ENCODE assay signal across 24 mouse cellular contexts in the genomic region with DNA sequence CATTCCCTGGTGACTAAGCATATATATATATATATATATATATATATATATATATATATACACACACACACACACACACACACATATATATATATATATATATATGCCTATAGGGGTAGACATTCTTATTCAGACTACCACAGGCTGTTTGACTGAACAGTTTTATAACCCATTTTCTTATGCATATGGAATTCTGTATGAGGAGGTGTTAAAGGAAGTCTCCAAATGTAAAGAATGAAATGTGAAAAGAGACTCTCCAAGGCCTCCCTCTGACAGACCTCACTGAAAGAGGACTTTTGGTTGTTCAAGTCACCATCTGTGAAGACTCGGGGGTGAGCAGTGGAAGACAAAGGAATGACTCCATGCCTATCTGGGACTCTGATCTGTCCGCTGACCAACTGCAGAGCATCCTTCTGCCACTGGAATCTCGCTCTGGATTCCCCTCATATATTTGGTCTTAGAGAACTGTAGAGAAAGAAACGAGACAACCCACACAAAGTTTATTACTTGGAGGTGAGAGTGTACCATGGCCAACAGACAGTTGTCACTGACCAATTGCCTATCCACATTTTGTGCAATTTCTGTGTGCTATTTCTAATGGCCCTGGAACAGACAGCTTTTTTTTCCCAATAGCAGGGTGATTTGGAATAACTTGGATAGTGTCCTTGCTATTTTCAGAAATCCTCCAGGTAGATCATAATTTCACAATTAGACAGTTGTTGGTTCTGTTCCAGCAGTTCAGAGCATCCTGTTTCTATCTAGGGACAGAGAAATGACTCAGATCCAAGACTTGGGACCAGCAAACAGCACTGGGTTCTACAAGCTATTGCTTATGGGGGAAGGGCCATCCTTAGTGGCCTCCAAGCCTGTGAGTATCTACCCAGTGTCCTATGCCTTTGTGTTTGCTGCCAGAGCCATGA. TPM values are rescaled to one million over a fixed set of nuclear protein-coding genes. Genes with fewer than 3 reads are reported as not detected.
A peak's percentile ranks its signal among the peaks of the same experiment; 100 is the strongest.
DNase-seq lines count a peak whose midpoint lies in the region; ATAC-seq and TF ChIP-seq lines count a peak whose summit lies in the region.
"Had no signal": no experiment of that assay in that cellular context is flagged by ENCODE, and none has a peak within 500 bp of the region (broad histone marks: within the 10 kb centered on the region; RNA-seq: fewer than 3 reads in every experiment).

No protein-coding gene starts in this region.

- H3K4me1 ChIP-seq in liver, adult 2 months (ENCODE audit: control insufficient read depth, insufficient read depth, low read length): peaks cover 19% of the 10 kb centered on the region
- no peaks in the 10 kb centered on the region for H3K4me1 ChIP-seq in liver, embryonic 12.5 days
- no peaks in the 10 kb centered on the region for H3K4me1 ChIP-seq in intestine, embryonic 16.5 days (ENCODE audit: control insufficient read depth, insufficient read depth, low read length)
- H3K4me1 ChIP-seq: heart, embryonic 15.5 days; intestine, embryonic 15.5 days; limb, embryonic 15.5 days; liver, embryonic 15.5 days; neural tube, embryonic 12.5 days; stomach, embryonic 15.5 days had no signal

- H3K4me3 ChIP-seq in liver, adult 2 months (ENCODE audit: insufficient read depth, low read depth, low read length): no peak overlapping the region
- no peak overlapping the region for H3K4me3 ChIP-seq in liver, embryonic 12.5 days
- no peak overlapping the region for H3K4me3 ChIP-seq in intestine, embryonic 16.5 days (ENCODE audit: low read length)
- H3K4me3 ChIP-seq: erythroblast, embryonic 14.5 days; heart, embryonic 15.5 days; intestine, embryonic 15.5 days; limb, embryonic 15.5 days; liver, embryonic 15.5 days; neural tube, embryonic 12.5 days; stomach, embryonic 15.5 days had no signal

- peak; percentile 94 for ATAC-seq in frontal cortex, adult (ENCODE audit: low TSS enrichment)
- no peak for ATAC-seq in liver, embryonic 12.5 days
- ATAC-seq in intestine, embryonic 16.5 days: no peak
- ATAC-seq: intestine, embryonic 15.5 days had no signal

- no peaks in the 10 kb centered on the region for H3K36me3 ChIP-seq in liver, adult 2 months (ENCODE audit: control insufficient read depth, insufficient read depth, low read length)
- no peaks in the 10 kb centered on the region for H3K36me3 ChIP-seq in liver, embryonic 12.5 days
- no peaks in the 10 kb centered on the region for H3K36me3 ChIP-seq in intestine, embryonic 16.5 days (ENCODE audit: control insufficient read depth, insufficient read depth, low read length)
- H3K36me3 ChIP-seq: G1E; heart, embryonic 15.5 days; intestine, embryonic 15.5 days; limb, embryonic 15.5 days; liver, embryonic 15.5 days; neural tube, embryonic 12.5 days; stomach, embryonic 15.5 days had no signal

- no peak for TF ChIP-seq CTCF in liver, adult 2 months (IDR thresholded peaks at IDR 0.05; ENCODE audit: low read depth, low read length)

- H3K4me2 ChIP-seq in liver, embryonic 12.5 days: no peak overlapping the region
- no peak overlapping the region for H3K4me2 ChIP-seq in intestine, embryonic 16.5 days (ENCODE audit: low read depth, low read length)
- H3K4me2 ChIP-seq: heart, embryonic 15.5 days; intestine, embryonic 15.5 days; limb, embryonic 15.5 days; liver, embryonic 15.5 days; lung, embryonic 14.5 days; midbrain, embryonic 11.5 days; neural tube, embryonic 12.5 days; stomach, embryonic 15.5 days had no signal

- no peak for TF ChIP-seq POLR2A in liver, adult 2 months (IDR thresholded peaks at IDR 0.05; ENCODE audit: extremely low read depth, insufficient read depth, low read length)

- H3K27ac ChIP-seq in liver, adult 2 months (replicated peaks; ENCODE audit: insufficient read depth, low read depth, low read length): peak overlapping the region; percentile 31; the same call in 1 of the 2 replicates
- H3K27ac ChIP-seq in liver, embryonic 12.5 days: no peak overlapping the region
- no peak overlapping the region for H3K27ac ChIP-seq in intestine, embryonic 16.5 days (ENCODE audit: low read length)
- H3K27ac ChIP-seq: heart, embryonic 15.5 days; hindbrain, postnatal 0 days; intestine, embryonic 15.5 days; limb, embryonic 15.5 days; liver, embryonic 15.5 days; neural tube, embryonic 12.5 days; stomach, embryonic 15.5 days had no signal

- H3K79me2 ChIP-seq in liver, adult 2 months (ENCODE audit: control insufficient read depth, insufficient read depth, low read length): no peaks in the 10 kb centered on the region

- 74% methylated on average over 4 of the region's 4 CpGs for WGBS in liver, adult 2 months
- WGBS in liver, embryonic 12.5 days (ENCODE audit: insufficient replicate concordance): 56% methylated on average over 4 of the region's 4 CpGs
- WGBS in intestine, embryonic 16.5 days: 73% methylated on average over 4 of the region's 4 CpGs

- DNase-seq in frontal cortex, postnatal 25 days (ENCODE audit: low spot score in 2 of 2): no peak
- DNase-seq in liver, adult 2 months (ENCODE audit: extremely low read depth, low read depth, low spot score): peak; percentile 69
- peak; percentile 21 for DNase-seq in cerebellum, adult 8-10 months
- DNase-seq in cerebellum, postnatal 25 days: peak; percentile 25 to 56
- no peak for DNase-seq in spleen, postnatal 14 days (ENCODE audit: low spot score in 2 of 2)
- DNase-seq: adrenal gland, adult 8-10 months; gastrocnemius, postnatal 10 days; lung, embryonic 14.5 days; lung, postnatal 14 days had no signal

- no peak overlapping the region for H3K9ac ChIP-seq in liver, adult 2 months (ENCODE audit: low read depth, low read length)
- no peak overlapping the region for H3K9ac ChIP-seq in liver, embryonic 12.5 days
- H3K9ac ChIP-seq in intestine, embryonic 16.5 days (ENCODE audit: low read depth, low read length): no peak overlapping the region
- H3K9ac ChIP-seq: heart, embryonic 15.5 days; intestine, embryonic 15.5 days; limb, embryonic 15.5 days; liver, embryonic 15.5 days; lung, embryonic 14.5 days; neural tube, embryonic 12.5 days; stomach, embryonic 15.5 days had no signal

- no peaks in the 10 kb centered on the region for H3K27me3 ChIP-seq in liver, adult 2 months (ENCODE audit: control insufficient read depth, insufficient read depth, low read length)
- no peaks in the 10 kb centered on the region for H3K27me3 ChIP-seq in liver, embryonic 12.5 days (replicated peaks)
- no peaks in the 10 kb centered on the region for H3K27me3 ChIP-seq in intestine, embryonic 16.5 days (replicated peaks; ENCODE audit: control insufficient read depth, insufficient read depth, low read length)
- H3K27me3 ChIP-seq: intestine, embryonic 15.5 days; limb, embryonic 15.5 days; liver, embryonic 15.5 days; neural tube, embryonic 12.5 days; stomach, embryonic 15.5 days had no signal

- H3K9me3 ChIP-seq in liver, embryonic 12.5 days (replicated peaks): no peaks in the 10 kb centered on the region
- no peaks in the 10 kb centered on the region for H3K9me3 ChIP-seq in intestine, embryonic 16.5 days (ENCODE audit: control insufficient read depth, low read length)
- H3K9me3 ChIP-seq: G1E; heart, embryonic 15.5 days; intestine, embryonic 15.5 days; limb, embryonic 15.5 days; liver, embryonic 15.5 days; neural tube, embryonic 12.5 days; stomach, embryonic 15.5 days had no signal

RNA-seq across cellular contexts. Expression of a gene that starts 28.8 kb away (rescaled TPM):
- total RNA-seq in liver, adult 2 months (2014; rRNA removed): 0.13 TPM in 1 of 2 replicates, not detected in the other
- polyA plus RNA-seq in liver, adult 2 months (2012; rRNA removed): 0.05 TPM in 2 replicates
- polyA plus RNA-seq in liver, embryonic 12.5 days (2016; fragmentation: Nextera tagmentation; extraction: Ambion mirVana): 0.12 and 0.19 TPM in 2 replicates
- 2.2 and 2.7 TPM in 2 replicates for polyA plus RNA-seq in intestine, embryonic 16.5 days (2015; fragmentation: Nextera tagmentation; extraction: Ambion mirVana)
- total RNA-seq: G1E; layer of hippocampus, postnatal 36 days; megakaryocyte, adult 5-6 weeks had no signal
- polyA plus RNA-seq: erythroblast, embryonic 14.5 days; G1E had no signal

RNA-seq across cellular contexts. Expression of a gene that starts 58.2 kb away (rescaled TPM):
- total RNA-seq in liver, adult 2 months (2014; rRNA removed): 103 and 119 TPM in 2 replicates
- 66.4 and 73.2 TPM in 2 replicates for polyA plus RNA-seq in liver, adult 2 months (2012; rRNA removed)
- polyA plus RNA-seq in liver, embryonic 12.5 days (2016; fragmentation: Nextera tagmentation; extraction: Ambion mirVana): 10.7 and 13.7 TPM in 2 replicates
- 27.1 and 29.4 TPM in 2 replicates for polyA plus RNA-seq in intestine, embryonic 16.5 days (2015; fragmentation: Nextera tagmentation; extraction: Ambion mirVana)

Comparison
In these comparisons a context has a peak if more than half of its experiments do, and no peak if none do; other contexts are left out.
1. DNase-seq: peak in liver, adult 2 months (single experiment), cerebellum, adult 8-10 months (single experiment) and cerebellum, postnatal 25 days (2 of 2); none in frontal cortex, postnatal 25 days (0 of 2) and spleen, postnatal 14 days (0 of 2).